Mouse (Mus musculus) MEL-GATA-1-ER (cell line): ENCODE results near the gene Invs.

Experiments used
- DNase-seq: peaks from one replicate; pipeline ENCODE4 v3.0.0-alpha.2; 2012; ENCODE audit warnings: low read depth; ENCODE audit errors: extremely low read depth

Gene Invs

GRCm38 (mm10) chr4:48279498-48280134 lies at the start of gene Invs, which contains the start of gene Erp44:
Gene Invs (plus strand): TSS chr4:48279760.
Gene Erp44 (minus strand): TSS chr4:48279558.
- peak; percentile 97 for DNase-seq

- no peak for DNase-seq
Measured at GRCm38 (mm10) chr4:48236721-48237120, 42.8 kb upstream of the Invs start.

GRCm38 (mm10) chr4:48239046-48239445 lies 40.5 kb upstream of the Invs start:
- no peak for DNase-seq

GRCm38 (mm10) chr4:48242482-48242881 lies 37.1 kb upstream of the Invs start:
- no peak for DNase-seq

GRCm38 (mm10) chr4:48243737-48244136 lies 35.8 kb upstream of the Invs start:
- DNase-seq = no peak

- no peak for DNase-seq
Measured at GRCm38 (mm10) chr4:48244280-48244679, 35.3 kb upstream of the Invs start.

- DNase-seq = no peak
Measured at GRCm38 (mm10) chr4:48253266-48253665, 26.3 kb upstream of the Invs start.

- no peak for DNase-seq
Measured at GRCm38 (mm10) chr4:48258045-48258444, 21.5 kb upstream of the Invs start.

GRCm38 (mm10) chr4:48267683-48268082 lies 11.9 kb upstream of the Invs start:
- no peak for DNase-seq

GRCm38 (mm10) chr4:48268127-48268526 lies 11.4 kb upstream of the Invs start:
- DNase-seq = no peak

- DNase-seq = no peak
Measured at GRCm38 (mm10) chr4:48270532-48270931, 9.0 kb upstream of the Invs start.

- DNase-seq = no peak
Measured at GRCm38 (mm10) chr4:48271838-48272237, 7.7 kb upstream of the Invs start.

- DNase-seq = no peak
Measured at GRCm38 (mm10) chr4:48273119-48273829, 6.3 kb upstream of the Invs start.

GRCm38 (mm10) chr4:48275736-48276135 lies 3.8 kb upstream of the Invs start:
- no peak for DNase-seq

GRCm38 (mm10) chr4:48277011-48277410 lies 2.5 kb upstream of the Invs start:
- no peak for DNase-seq

- peak; percentile 52 for DNase-seq
Measured at GRCm38 (mm10) chr4:48278757-48279497, 633 bp upstream of the Invs start.

GRCm38 (mm10) chr4:48281121-48281520 lies 1.6 kb downstream of the Invs start:
- DNase-seq = no peak

- DNase-seq = no peak
Measured at GRCm38 (mm10) chr4:48287086-48287757, 7.7 kb downstream of the Invs start.

- no peak for DNase-seq
Measured at GRCm38 (mm10) chr4:48314814-48315213, 35.3 kb downstream of the Invs start.

- no peak for DNase-seq
Measured at GRCm38 (mm10) chr4:48316036-48316435, 36.5 kb downstream of the Invs start.

GRCm38 (mm10) chr4:48321276-48321675 lies 41.7 kb downstream of the Invs start:
- peak; percentile 27 for DNase-seq

- peak; percentile 59 for DNase-seq
Measured at GRCm38 (mm10) chr4:48322095-48322494, 42.5 kb downstream of the Invs start.
